Mouse (Mus musculus) brown adipose tissue, adult 24 weeks (tissue): ENCODE measurements around the gene Cldn9. TPM values are rescaled to one million over a fixed set of nuclear protein-coding genes. Genes with fewer than 3 reads are reported as not detected.

Source experiments
- H3K27ac ChIP-seq: fragments of 200-500 bp; replicated peaks from 2 replicates; pipeline ENCODE4 v1.5.1; 2012; ENCODE audit warnings: low read depth, mild to moderate bottlenecking, low read length
- H3K4me1 ChIP-seq: fragments of 200-500 bp; 2 replicates; pipeline ENCODE4 v1.6.1; 2012; ENCODE audit warnings: low read length, mixed read lengths; ENCODE audit not compliant: control insufficient read depth, insufficient read depth, insufficient read length
- H3K4me3 ChIP-seq: fragments of 200-500 bp; 2 replicates; pipeline ENCODE4 v1.5.1; 2012; ENCODE audit warnings: low read depth, mild to moderate bottlenecking, low read length, moderate library complexity; ENCODE audit not compliant: insufficient read depth
- polyA plus RNA-seq: library from polyadenylated mRNA; stranded (reverse); fragments of >200 nt; gene quantifications from 2 replicates; pipeline ENCODE4 v1.2.4, GENCODE M21; 2012; ENCODE audit not compliant: missing spikeins, insufficient read depth, insufficient read length

Gene Cldn9
- polyA plus RNA-seq, 1 experiment = not detected

GRCm38 (mm10) chr17:23699131-23700077 lies 15.6 kb upstream of the Cldn9 start:
- Histone ChIP-seq H3K4me3 (peak overlapping the region; percentile 67), H3K4me1 (no peaks in the 10 kb centered on the region), H3K27ac (no peak overlapping the region)

- Histone ChIP-seq H3K4me3 (no peak overlapping the region), H3K27ac (no peak overlapping the region), H3K4me1 (no peaks in the 10 kb centered on the region)
These were observed 12.0 kb upstream of the Cldn9 start for GRCm38 (mm10) chr17:23695801-23696200.

GRCm38 (mm10) chr17:23694491-23694890 lies 10.7 kb upstream of the Cldn9 start:
- H3K4me3 ChIP-seq = no peak overlapping the region
- no peaks in the 10 kb centered on the region for H3K4me1 ChIP-seq
- H3K27ac ChIP-seq = no peak overlapping the region

GRCm38 (mm10) chr17:23683226-23683625 lies 600 bp downstream of the Cldn9 start:
- Histone ChIP-seq H3K4me3 (no peak overlapping the region), H3K4me1 (no peaks in the 10 kb centered on the region), H3K27ac (no peak overlapping the region)

GRCm38 (mm10) chr17:23682530-23682929 lies 1.3 kb downstream of the Cldn9 start:
- H3K4me1 ChIP-seq = no peaks in the 10 kb centered on the region
- no peak overlapping the region for H3K4me3 ChIP-seq
- H3K27ac ChIP-seq = no peak overlapping the region

GRCm38 (mm10) chr17:23682092-23682491 lies 1.7 kb downstream of the Cldn9 start:
- Histone ChIP-seq H3K27ac (no peak overlapping the region), H3K4me3 (no peak overlapping the region), H3K4me1 (no peaks in the 10 kb centered on the region)

- H3K27ac ChIP-seq = no peak overlapping the region
- H3K4me3 ChIP-seq = no peak overlapping the region
- H3K4me1 ChIP-seq = no peaks in the 10 kb centered on the region
These were observed 2.7 kb downstream of the Cldn9 start for GRCm38 (mm10) chr17:23681086-23681485.

GRCm38 (mm10) chr17:23680336-23680735 lies 3.5 kb downstream of the Cldn9 start:
- Histone ChIP-seq H3K4me3 (no peak overlapping the region), H3K27ac (no peak overlapping the region), H3K4me1 (no peaks in the 10 kb centered on the region)

GRCm38 (mm10) chr17:23679127-23679835 lies 4.5 kb downstream of the Cldn9 start, which contains the start of gene Cldn6:
TSS of gene Cldn6 (plus strand) at chr17:23679249.
- Histone ChIP-seq H3K4me1 (0 out of 2 replicates have a peak, but pooled peaks cover 4% of the 10 kb centered on the region), H3K4me3 (no peak within 1 kb of the TSS), H3K27ac (no peak within 1 kb of the TSS)

- Histone ChIP-seq H3K4me1 (peaks cover 6% of the 10 kb centered on the region; the same call in 1 of the 2 replicates), H3K27ac (peak within 1 kb of the TSS; percentile 85), H3K4me3 (peak within 1 kb of the TSS; percentile 81)
These were observed 6.6 kb downstream of the Cldn9 start, which contains the start of gene Tnfrsf12a for GRCm38 (mm10) chr17:23677236-23677679. TSS of gene Tnfrsf12a (minus strand) at chr17:23677468.

- Histone ChIP-seq H3K4me3 (peak overlapping the region; percentile 81), H3K27ac (peak overlapping the region; percentile 85), H3K4me1 (peaks cover 6% of the 10 kb centered on the region; the same call in 1 of the 2 replicates)
These were observed 7.3 kb downstream of the Cldn9 start for GRCm38 (mm10) chr17:23676473-23677031.

GRCm38 (mm10) chr17:23675564-23676281 lies 8.1 kb downstream of the Cldn9 start:
- peaks cover 6% of the 10 kb centered on the region; the same call in 1 of the 2 replicates for H3K4me1 ChIP-seq
- peak overlapping the region; percentile 73 for H3K27ac ChIP-seq
- H3K4me3 ChIP-seq = peak overlapping the region; percentile 81

- Histone ChIP-seq H3K27ac (peak overlapping the region; percentile 73), H3K4me1 (peaks cover 6% of the 10 kb centered on the region; the same call in 1 of the 2 replicates), H3K4me3 (peak overlapping the region; percentile 81)
These were observed 8.7 kb downstream of the Cldn9 start for GRCm38 (mm10) chr17:23675127-23675526.

- peak overlapping the region; percentile 73 for H3K27ac ChIP-seq
- peak overlapping the region; percentile 81 for H3K4me3 ChIP-seq
- H3K4me1 ChIP-seq = peaks cover 6% of the 10 kb centered on the region; the same call in 1 of the 2 replicates
These were observed 9.4 kb downstream of the Cldn9 start for GRCm38 (mm10) chr17:23674271-23674952.
